Mouse (Mus musculus): ENCODE measurements around the gene Ube2j2.

Gene Ube2j2

DNA sequence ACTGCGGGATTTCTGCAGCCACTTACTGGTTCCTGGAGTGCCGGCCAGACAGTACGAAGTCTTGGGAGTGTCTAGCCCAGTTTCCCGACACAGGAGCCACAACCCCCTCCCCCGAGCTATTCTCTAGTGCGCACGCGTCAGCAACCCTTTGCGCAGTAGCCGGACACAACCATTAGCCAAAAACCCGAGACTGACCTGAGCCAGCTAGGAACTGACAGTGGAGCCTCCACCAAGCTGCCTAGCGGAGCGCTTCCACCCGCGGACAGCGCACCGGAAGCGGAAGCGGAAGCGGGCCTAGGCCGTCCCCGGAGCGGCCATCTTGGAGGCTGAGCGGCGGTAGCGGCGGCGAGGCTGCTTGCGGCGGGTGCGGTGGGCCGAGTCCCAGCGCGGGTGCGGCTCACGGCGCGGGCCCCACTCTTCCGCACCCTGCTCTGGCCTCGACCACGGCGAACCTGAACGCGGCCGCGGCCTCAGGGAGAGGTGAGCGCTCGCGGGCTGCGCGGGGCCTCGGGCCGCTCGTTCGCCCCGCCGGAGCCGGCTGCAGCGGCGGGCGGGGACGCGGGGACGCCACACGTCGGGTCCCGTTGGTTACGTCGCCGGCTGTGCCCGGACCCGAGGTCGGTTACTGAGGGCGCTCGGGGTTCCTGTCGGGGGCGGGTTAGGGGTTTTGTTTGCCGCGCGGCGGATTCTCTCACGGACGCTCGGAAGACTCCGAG, at the start of gene Ube2j2:
Gene Ube2j2 (plus strand): TSS at position 298 of the 716 bp plus-strand sequence.
- peak; percentile 97 for DNase-seq (ENCODE audit: low read depth, low spot score)

GRCm38 (mm10) chr4:155894311-155894881, 49.2 kb upstream of the Ube2j2 start:
- no peak for DNase-seq (ENCODE audit: low read depth, low spot score)

GRCm38 (mm10) chr4:155895216-155895615, 48.4 kb upstream of the Ube2j2 start:
- DNase-seq (ENCODE audit: low read depth, low spot score) = no peak

- no peak for DNase-seq (ENCODE audit: low read depth, low spot score)
Measured at GRCm38 (mm10) chr4:155895826-155896225, 47.8 kb upstream of the Ube2j2 start.

- DNase-seq (ENCODE audit: low read depth, low spot score) = no peak
Measured at GRCm38 (mm10) chr4:155896461-155896860, 47.2 kb upstream of the Ube2j2 start.

DNA sequence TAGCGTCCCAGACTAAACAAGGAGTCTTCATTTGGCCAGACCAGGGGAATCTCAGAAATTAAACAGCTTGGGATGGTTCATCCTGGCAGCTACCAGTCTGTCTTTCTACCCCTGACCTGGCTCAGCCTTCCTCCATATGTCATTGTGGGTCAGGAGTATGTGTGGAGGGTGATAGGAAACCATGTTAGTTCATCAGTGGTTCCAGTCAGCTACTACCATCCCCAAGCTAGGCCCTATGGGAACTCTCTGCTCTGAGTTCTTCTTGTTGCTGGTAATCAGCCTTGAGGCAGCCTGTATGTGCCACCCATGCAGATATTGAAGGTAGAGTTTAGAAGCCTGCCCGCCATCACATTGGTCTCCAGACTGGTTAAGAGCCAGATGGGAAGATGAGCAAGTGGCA, 45.3 kb upstream of the Ube2j2 start:
- no peak for DNase-seq (ENCODE audit: low read depth, low spot score)

DNA sequence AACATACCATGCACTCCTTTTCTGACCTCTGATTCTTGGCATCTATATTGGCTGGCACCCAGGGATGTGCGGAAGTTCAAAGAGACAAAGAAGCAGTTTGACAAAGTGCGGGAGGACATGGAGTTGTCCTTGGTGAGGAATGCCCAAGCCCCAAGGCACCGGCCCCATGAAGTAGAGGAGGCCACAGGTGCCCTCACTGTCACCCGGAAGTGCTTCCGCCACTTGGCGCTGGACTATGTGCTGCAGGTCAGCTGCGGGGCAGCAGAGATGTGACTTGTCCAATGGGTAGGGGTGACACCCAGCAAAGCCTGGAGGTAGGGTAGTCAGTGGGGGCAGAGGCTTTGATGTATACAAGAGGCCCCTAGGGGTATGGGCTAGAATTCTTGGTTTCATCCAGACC, 44.3 kb upstream of the Ube2j2 start:
- no peak for DNase-seq (ENCODE audit: low read depth, low spot score)

GRCm38 (mm10) chr4:155901205-155901604, 42.4 kb upstream of the Ube2j2 start:
- no peak for DNase-seq (ENCODE audit: low read depth, low spot score)

GRCm38 (mm10) chr4:155903246-155903645, 40.4 kb upstream of the Ube2j2 start:
- no peak for DNase-seq (ENCODE audit: low read depth, low spot score)

DNA sequence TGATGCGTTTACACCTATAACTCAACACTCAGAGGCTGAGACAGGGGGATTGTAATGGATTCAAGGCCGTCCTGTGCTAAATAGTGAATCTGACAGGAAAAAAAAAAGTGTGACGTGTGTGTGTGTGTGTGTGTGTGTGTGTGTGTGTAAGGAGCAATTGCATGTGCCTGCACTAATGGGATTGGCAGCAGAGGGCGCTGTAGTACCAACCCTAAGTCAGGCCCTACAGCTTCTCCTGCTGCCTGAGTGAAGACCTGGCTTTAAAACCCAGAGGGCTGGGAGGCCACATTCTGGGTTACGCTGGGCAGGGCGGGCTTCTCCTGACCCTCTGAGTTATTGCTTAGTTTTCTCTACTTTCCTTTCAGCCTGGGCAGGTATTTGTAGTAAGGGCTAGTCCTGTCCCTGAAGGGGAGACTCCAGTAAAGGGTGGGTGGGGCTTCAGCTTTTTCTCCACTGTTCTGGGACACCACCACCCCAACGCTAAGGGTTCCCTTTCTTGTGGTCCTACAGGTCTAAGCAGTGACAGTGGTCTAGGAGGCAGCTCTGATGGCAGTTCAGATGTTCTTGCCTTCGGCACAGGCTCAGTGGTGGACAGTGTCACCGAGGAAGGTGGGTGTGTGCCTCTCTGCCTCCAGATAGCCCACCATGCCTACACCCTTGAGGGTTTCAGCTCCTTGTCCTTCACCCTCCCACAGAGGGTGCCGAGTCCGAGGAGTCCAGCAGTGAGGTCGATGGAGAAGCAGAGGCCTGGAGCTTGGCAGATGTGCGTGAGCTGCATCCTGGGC, 39.1 kb upstream of the Ube2j2 start:
- DNase-seq (ENCODE audit: low read depth, low spot score) = no peak

DNA sequence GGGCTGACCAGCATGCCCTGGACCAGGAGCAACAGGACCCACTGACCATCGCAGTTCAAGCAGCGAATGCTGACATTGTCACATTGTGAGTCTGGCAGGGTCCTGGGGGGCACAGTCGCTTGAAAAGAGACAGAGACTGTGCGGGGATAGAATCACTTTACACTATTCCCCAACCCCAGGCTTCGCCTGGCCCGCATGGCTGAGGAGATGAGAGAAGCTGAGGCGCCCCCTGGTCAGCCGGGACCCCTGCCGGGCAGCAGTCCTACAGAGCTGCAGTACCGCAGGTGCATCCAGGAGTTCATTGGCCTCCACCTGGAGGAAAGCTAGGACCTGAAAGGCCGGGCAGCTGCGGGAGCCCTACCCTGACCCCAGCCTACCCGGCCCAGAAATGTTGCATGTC, 38.0 kb upstream of the Ube2j2 start:
- DNase-seq (ENCODE audit: low read depth, low spot score) = no peak

DNA sequence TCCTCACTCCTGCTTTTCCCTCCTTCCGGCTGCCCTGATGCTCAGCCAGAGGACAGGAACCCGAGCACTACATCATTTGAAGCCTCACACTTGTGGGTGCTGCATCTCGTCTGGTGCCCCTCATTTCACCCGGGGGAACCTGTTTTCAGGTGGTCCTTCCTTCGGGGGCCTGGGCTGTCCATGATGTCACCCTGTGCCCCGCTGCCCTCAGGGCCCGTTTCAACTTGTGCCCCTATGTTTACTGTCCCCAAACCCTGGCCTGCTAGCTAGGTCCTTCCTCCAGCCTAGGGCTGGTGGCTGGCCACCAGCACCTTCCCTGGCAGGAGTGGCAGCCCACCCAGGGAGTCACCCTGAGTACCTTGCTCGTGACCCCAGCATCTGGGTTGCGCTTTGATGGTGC, 37.5 kb upstream of the Ube2j2 start:
- DNase-seq (ENCODE audit: low read depth, low spot score) = no peak

DNA sequence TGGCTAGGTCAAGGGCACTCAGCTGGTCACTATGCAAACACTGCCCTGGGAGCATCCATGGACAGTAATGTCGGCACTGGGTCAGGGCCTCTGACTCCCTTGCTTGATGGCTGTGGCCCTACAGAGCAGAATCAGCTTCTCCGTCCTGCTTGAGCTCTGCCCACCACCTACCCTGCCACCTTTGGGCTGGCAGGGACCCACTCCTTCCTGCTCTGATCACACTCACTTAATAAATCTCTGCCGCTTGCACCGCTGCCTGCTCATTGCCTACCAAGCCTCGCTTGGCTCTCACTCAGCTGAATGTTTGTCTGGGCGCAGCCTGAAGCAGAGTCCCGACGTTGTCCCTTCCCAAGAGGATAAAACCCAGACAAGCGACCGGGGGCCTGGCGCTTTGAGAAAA, 36.6 kb upstream of the Ube2j2 start:
- DNase-seq (ENCODE audit: low read depth, low spot score) = no peak

GRCm38 (mm10) chr4:155908281-155908680, 35.4 kb upstream of the Ube2j2 start:
- no peak for DNase-seq (ENCODE audit: low read depth, low spot score)

DNA sequence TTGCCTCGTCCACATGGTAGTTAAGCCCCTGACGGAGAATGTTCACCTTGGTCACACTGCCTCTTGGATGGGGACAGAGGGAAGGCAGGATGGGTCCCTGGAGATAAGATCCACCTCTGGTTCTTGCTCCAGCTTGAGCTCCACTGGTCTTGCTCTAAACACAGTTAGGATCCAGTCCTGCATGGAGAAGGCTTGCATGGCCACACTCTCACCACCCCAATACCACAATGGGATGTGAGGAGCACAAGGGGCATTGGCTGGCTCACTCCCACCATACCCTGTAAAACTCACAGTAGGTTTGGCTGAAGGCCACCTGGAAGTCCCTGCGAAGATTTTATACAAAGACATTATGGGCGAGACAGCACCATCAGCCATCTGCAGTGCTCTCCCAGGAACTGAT, 34.9 kb upstream of the Ube2j2 start:
- DNase-seq (ENCODE audit: low read depth, low spot score) = no peak

DNA sequence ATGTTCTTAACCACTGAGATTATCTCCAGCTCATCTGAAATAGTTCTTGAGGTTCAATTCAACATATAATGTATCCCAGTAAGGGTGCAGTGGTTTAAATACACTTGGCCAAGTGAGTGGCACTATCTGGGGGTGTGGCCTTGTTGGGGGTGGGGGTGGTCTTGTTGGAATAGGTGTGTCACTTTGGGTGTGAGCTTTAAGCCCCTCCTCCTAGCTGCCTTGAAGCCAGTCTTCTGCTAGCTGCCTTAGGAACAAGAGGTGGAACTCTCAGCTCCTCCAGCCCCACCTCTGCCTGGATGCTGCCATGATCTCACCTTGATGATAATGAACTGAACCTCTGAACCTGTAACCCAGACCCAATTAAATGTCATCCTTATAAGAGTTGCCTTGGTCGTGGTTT, 11.6 kb upstream of the Ube2j2 start:
- no peak for DNase-seq (ENCODE audit: low read depth, low spot score)

GRCm38 (mm10) chr4:155943049-155943452, 580 bp upstream of the Ube2j2 start:
- DNase-seq (ENCODE audit: low read depth, low spot score) = peak; percentile 6

DNA sequence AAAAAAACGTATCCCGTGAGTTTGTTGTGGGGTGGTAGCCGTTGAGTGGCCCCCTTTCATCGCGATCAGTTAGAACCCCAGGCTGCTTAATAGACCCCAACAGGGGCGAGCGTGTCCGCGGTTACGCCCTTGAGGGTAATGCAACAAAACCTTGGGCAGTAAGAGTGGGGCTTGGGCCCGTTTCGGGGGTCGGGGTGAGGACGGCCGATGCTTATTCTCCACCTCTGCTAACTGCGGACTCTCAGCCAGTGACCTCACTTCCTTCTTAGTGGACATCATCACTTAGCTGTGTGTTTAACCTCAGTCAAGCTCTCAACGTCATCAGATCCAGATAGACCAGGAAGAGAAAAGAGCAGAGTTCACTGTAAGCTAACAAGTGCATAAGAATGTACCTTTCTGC, 640 bp downstream of the Ube2j2 start:
- no peak for DNase-seq (ENCODE audit: low read depth, low spot score)

DNA sequence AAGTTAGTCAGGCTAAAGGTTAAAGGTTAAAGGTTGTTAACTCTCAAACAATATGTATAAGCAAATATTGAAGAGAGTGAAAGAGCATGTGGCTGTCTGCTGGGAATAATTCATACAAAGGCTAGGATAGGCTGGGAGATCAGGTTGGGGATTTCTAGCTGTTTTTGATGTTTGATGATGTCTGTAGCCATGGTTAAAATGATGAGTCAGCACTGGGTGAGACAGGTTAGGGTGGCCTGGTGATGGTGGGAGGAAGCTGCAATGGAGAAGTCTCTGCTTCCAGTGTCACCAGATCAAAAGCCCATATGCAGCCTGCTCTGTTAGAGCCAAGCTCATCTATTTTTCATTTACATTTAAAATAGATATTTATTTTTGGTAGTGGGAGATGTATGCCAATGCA, 3.5 kb downstream of the Ube2j2 start:
- no peak for DNase-seq (ENCODE audit: low read depth, low spot score)

GRCm38 (mm10) chr4:155955491-155955890, 11.9 kb downstream of the Ube2j2 start:
- DNase-seq (ENCODE audit: low read depth, low spot score) = no peak

DNA sequence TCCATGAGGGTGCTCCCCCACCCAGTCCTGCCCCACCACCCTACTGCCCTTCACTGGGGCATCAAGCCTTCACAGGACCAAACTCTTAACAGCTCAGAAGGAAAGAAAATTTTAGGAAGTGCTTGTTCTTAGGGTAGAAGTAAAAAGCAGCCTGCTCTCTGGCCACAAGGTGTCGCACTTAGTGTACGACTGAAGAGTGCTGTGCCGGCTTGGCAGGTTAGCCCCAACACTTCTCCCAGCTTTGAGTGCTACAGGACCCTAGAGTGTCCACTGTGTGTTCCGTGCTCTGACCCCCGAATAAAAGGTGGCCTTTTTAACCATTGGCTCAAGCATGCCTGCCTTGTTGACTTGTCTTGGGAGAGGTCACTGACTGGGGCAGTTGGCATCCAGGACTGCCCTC, 15.6 kb downstream of the Ube2j2 start:
- peak; percentile 87 for DNase-seq (ENCODE audit: low read depth, low spot score)

DNA sequence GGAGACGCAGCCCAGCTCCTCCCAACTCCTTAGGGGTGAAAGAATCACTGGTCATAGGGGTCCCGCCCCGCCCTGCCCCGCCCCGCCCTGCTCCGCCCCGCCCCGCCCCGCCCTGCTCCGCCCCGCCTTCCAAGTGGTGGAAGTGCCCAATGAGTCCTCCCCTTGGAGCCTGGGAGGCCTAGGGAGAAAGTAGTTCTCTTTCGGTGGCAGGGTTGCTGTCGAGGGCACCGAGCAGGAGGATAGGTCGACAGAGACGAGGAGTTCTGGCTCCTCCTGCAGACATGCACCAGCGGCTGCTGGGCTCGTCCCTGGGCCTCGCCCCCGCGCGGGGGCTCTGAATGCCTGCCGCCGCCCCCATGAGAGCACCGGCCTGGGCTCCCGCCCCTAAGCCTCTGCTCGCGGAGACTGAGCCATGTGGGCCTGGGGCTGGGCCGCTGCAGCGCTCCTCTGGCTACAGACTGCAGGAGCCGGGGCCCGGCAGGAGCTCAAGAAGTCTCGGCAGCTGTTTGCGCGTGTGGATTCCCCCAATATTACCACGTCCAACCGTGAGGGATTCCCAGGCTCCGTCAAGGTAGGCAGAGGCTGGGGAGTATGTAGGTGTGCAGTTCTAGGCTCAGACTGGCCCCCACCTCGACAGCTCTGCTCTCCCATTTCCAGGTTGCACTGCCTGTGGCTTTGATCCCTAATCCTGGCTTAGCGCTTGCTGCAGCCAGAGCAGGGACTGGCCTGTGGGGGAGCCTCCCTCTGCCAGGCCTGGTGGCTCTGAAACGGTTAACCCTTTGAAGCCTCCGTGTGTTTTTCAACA, 18.7 kb downstream of the Ube2j2 start, which contains the start of gene C1qtnf12:
Gene C1qtnf12 (plus strand): TSS at position 152 of the 805 bp plus-strand sequence.
- peak; percentile 43 for DNase-seq (ENCODE audit: low read depth, low spot score)

Data from forelimb bud, embryonic 11.5 days (tissue).